Mouse (Mus musculus) kidney, postnatal 25 days (tissue): ENCODE results near the gene Fam163a.
"Not testable (repeated sequence)": the region's sequence is repeated elsewhere in the genome, so short reads cannot be mapped to it uniquely, and the experiment has no call there.

Source experiments
- DNase-seq, 2 experiments: peaks; one replicate each; pipeline ENCODE4 v3.0.0; 2021; ENCODE audit warnings: mixed read lengths in 2 of 2

Fam163a gene

GRCm38 (mm10) chr1:156077655-156078054 is 127.2 kb downstream of the Fam163a start:
- no peak for DNase-seq

GRCm38 (mm10) chr1:156076474-156076873 is 128.4 kb downstream of the Fam163a start:
- DNase-seq = no peak

- DNase-seq = peak; percentile 56 to 69
Observed at GRCm38 (mm10) chr1:156074575-156074974, 130.3 kb downstream of the Fam163a start.

GRCm38 (mm10) chr1:156073169-156073821 is 131.5 kb downstream of the Fam163a start:
- DNase-seq = no peak

DNA sequence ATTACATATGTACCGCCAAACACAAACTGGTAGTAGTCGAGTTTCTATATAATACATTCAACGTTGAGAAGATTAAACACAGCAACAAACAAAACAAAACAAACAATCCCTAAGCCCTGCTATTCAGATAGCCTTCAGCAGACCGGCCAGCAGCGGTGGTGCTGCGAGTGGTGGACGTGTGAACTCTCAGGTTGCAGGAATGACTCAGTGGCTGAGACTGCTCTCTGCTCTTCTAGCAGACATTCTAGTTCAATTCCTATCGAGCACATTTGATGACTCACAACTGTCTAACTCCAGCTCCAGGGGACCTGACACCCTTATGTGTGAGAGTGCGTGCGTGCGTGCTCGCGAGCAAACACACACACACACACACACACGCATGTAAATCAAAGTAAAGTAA is 134.7 kb downstream of the Fam163a start:
- DNase-seq = no peak

- no peak for DNase-seq
Observed at GRCm38 (mm10) chr1:156066133-156066532, 138.7 kb downstream of the Fam163a start.

GRCm38 (mm10) chr1:156062193-156062592 is 142.6 kb downstream of the Fam163a start:
- DNase-seq = no peak

- no peak for DNase-seq
Observed at GRCm38 (mm10) chr1:156058207-156058606, 146.6 kb downstream of the Fam163a start.

GRCm38 (mm10) chr1:156046688-156047087 is 158.1 kb downstream of the Fam163a start:
- peak; percentile 53 to 76 for DNase-seq

DNA sequence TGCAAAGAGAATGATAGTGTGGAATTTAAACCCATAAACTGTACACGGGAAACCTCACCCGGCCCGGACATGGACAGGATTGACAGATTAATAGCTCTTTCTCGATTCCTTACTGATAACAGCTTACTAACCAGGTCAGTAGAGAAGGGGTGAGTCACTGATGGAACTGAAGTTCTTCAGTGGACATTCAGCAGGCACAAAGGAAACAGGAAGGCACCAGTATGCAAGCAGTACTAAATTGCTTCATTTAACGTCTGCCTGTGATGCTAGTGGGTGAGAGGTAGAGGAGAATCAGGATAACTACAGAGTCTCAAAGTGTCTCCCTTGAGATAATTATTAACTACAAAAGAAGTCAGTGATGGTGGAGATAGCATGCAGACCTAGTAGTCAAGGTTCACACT is 160.6 kb downstream of the Fam163a start:
- DNase-seq = no peak

DNA sequence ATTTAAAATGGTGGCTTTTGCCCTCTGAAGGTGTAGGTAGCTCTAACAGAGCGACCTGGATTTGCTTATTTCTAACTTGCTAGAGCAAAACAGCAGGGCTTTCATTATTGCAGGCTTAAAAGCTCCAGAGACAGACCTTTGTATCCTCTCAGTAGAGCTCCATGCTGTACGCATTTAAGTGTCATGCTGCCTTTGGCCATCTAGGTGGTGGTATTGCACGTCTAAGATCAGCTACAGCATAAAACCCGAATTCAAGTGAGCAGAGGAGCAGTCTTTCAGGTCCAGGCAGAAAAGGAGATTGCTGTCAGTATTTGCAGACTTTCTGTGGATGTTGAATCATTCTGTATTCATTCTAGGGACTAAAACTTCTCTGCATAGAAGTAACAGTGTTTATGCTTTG is 161.8 kb downstream of the Fam163a start:
- DNase-seq = peak; percentile 69 to 72

DNA sequence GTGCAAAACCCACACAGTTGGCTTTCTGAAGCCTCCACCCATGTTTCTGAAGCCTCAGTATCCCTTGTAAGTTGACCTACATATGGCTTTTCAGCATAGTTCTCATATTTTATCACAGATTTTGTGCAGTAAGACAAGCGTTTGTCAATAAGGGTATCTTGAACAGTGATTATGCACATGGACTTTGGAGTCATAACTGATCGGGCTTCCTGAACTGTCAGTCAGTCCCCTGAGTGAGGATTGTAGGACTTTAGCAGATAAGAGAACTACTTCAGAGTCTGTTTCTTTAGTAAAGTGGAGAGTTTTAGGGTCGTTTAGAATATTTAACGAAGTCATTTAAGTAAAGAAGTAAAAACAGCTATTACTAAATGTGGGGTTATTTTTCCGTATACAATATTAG is 162.3 kb downstream of the Fam163a start:
- no peak for DNase-seq

DNA sequence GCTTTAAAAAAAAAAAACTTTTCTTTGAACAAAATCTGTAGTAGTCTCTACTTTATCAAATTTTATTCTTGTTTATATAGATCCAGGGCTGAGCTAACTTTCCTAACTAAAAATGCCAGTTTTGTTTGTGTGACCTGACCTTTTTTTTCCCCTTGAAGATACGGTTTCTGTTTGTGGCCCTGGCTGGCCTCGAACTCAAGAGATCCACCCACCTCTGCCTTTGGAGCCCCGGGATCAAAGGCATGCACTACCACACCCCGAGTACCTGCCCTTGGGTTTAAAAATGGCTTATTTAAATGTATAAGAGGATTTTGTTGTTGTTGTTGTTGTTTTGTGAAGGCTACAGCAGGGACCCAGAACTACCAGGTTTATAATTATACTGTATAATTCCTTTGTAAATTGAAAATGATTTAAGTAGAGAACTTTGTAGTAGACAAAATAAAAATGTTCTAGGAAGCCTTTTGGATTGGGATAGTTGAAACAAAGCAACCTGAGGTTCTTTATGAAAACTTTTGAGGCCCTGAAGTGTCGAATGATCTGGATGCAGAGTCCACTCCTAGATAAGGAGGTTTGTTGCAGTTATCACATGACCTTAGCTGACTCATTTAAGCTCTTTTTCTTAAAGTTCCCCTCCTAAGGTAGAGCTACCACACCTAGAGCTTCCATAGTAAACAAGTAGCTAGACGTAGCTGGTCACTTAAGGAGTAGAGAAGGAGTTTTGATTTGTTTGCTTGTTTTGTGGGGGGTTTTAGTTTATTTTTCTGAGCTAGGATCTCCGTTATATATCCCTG is 163.2 kb downstream of the Fam163a start:
- DNase-seq = no peak

- peak; percentile 96 to 98 for DNase-seq
Observed at GRCm38 (mm10) chr1:156040731-156041401, 164.0 kb downstream of the Fam163a start.

- not testable (repeated sequence) for DNase-seq
Observed at GRCm38 (mm10) chr1:156039989-156040388, 164.8 kb downstream of the Fam163a start.

DNA sequence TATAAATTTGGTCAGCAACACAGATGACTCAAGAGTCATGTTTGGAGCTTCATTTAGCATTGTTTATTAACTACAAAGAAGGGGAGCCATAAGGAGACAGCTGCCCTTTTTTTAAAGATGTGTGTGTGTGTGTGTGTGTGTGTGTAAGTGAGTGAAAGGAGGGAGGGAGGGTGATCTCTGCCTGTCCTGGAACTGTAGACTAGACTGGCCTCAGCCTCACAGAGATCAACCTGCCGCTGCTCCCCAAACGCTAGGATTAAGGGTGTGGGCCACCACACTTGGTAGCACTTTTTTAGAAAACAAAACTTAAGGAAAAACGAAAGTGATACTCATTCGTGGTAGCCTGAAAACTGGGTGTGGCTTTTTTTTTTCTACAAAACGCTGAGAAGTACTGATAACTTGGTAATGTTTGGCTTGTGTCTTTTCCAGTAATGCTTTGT is 167.7 kb downstream of the Fam163a start:
- peak; percentile 50 to 66 for DNase-seq

- peak; percentile 97 to 99 for DNase-seq
Observed at GRCm38 (mm10) chr1:156035930-156036737, 168.7 kb downstream of the Fam163a start, which contains the start of gene Tor1aip1. Gene Tor1aip1, minus strand, starts transcription at chr1:156036480.

DNA sequence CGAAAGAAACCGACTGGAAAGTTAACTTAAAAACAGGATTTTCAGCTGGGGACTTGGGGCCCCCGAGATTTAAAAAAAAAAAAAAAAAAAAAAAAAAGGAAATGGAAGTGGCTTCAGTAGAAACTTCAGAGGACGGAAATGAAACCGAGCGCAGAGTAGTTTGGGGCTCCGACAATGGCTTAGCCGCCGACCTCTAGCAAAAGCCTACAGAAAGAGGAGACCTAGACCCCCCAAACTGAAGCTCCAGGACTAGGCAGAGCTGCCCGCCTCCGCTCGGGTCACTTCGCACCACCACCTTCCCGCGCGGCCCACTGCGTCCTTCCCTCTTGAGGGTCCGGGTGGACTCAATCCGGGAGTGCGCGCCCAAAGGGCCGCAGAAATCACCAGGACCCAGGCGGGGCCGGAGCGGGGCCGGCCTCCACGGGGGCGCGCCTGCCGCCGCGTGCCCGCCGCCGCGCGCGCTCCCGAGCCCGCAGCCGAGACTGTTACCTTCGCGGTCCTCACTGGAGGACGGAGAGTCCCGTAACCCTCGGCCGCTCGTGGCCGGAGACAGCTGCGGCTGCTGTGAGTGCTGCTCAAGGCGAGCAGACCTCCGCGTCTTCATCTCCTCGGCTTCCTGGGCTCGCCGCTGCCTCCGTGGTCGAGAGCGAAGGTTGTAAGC is 169.4 kb downstream of the Fam163a start, which contains the start of gene Tor1aip2:
Gene Tor1aip2 (plus strand): TSS at position 135 of the 661 bp plus-strand sequence.
- DNase-seq = peak; percentile 72 to 88

GRCm38 (mm10) chr1:156034661-156035060 is 170.2 kb downstream of the Fam163a start:
- DNase-seq = no peak

GRCm38 (mm10) chr1:156033921-156034320 is 170.9 kb downstream of the Fam163a start:
- DNase-seq = no peak

GRCm38 (mm10) chr1:156028340-156028975 is 176.4 kb downstream of the Fam163a start:
- DNase-seq = no peak
